13 mouse cellular contexts compared by ENCODE assay signal in the genomic region with DNA sequence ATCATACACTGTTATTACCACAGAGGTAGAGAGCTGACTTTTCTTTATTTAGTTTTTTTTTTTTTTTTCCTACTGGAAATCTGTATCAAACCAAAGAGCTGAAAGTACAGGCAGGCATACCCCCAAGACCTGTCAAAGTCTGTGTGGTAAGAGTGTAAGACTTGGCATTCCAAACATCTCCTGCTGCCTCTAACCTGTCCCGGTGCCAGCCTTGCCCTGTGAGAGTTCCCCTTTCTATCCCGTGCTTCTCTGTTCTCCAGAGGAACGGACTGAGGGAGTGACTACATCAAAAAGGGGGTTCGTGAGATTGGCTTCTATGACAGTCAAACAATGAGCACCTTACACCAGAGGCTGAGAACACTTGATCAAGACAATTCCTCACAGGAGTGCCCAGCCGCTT.
"Had no signal": no experiment of that assay in that cellular context is flagged by ENCODE, and none has a peak within 500 bp of the region (broad histone marks: within the 10 kb centered on the region; RNA-seq: fewer than 3 reads in every experiment).

No protein-coding gene starts in this region.

- H3K36me3 ChIP-seq: midbrain, embryonic 10.5 days; midbrain, embryonic 12.5 days; midbrain, embryonic 15.5 days; neural tube, embryonic 12.5 days; stomach, embryonic 15.5 days had no signal

- H3K4me1 ChIP-seq: midbrain, embryonic 10.5 days; midbrain, embryonic 12.5 days; midbrain, embryonic 15.5 days; neural tube, embryonic 12.5 days; stomach, embryonic 15.5 days had no signal

- H3K4me3 ChIP-seq: midbrain, embryonic 10.5 days; midbrain, embryonic 12.5 days; midbrain, embryonic 15.5 days; neural tube, embryonic 12.5 days; stomach, embryonic 15.5 days had no signal

- H3K27me3 ChIP-seq: midbrain, embryonic 12.5 days; midbrain, embryonic 15.5 days; neural tube, embryonic 12.5 days; stomach, embryonic 15.5 days had no signal

- H3K9me3 ChIP-seq: midbrain, embryonic 10.5 days; midbrain, embryonic 12.5 days; midbrain, embryonic 15.5 days; neural tube, embryonic 12.5 days; stomach, embryonic 15.5 days had no signal

- ATAC-seq: midbrain, embryonic 15.5 days had no signal

- H3K27ac ChIP-seq: midbrain, embryonic 10.5 days; midbrain, embryonic 12.5 days; midbrain, embryonic 15.5 days; neural tube, embryonic 12.5 days; stomach, embryonic 15.5 days; stomach, postnatal 0 days had no signal

- DNase-seq: lung, embryonic 14.5 days; lung, postnatal 10 days; lung, postnatal 4 days; right cerebral cortex, postnatal 14 days; thymus, adult 2 months; thymus, postnatal 25 days; thymus, postnatal 4 days had no signal
